Mouse (Mus musculus): ENCODE measurements around the gene Gnat1.

The Gnat1 gene

DNA sequence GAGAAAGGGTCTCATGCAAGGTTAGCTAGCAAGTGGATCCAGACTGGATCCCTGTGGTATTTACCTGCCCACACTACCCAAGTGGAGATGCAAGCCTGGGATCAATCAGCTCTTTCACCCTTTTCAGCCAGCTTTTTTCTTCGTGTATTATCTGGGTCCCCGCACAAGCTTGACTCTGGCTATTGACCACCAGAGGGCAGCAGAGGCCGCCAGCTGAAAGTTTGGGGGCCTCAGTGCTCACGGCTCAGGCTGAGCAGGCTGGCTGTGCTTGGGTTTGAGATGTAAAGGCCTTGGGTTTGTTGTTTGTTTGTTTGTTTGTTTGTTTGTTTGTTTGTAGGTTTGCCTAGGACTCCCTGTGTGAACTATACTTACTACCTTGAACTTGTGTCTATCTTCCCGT lies 33.9 kb downstream of the Gnat1 start:
- peak; percentile 90 for DNase-seq (ENCODE audit: low read depth, low spot score)

DNA sequence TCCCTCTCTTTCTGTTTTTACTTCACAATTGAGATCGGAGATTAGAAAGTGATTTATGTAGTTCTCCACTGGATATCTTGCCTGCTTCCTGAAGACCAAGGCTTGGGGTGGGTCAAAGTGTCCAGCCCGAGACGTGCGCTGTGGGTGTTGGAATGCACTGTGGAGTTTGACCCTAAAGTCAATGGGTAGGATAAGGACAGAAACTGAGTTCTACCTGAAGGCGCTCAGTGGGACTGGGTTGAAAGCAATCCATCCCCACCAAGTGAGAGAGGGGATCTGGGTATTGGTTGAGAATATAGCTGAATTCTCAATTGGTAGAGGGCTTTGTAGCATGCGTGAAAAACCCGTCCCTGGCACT lies 34.4 kb downstream of the Gnat1 start:
- no peak for DNase-seq (ENCODE audit: low read depth, low spot score)

DNA sequence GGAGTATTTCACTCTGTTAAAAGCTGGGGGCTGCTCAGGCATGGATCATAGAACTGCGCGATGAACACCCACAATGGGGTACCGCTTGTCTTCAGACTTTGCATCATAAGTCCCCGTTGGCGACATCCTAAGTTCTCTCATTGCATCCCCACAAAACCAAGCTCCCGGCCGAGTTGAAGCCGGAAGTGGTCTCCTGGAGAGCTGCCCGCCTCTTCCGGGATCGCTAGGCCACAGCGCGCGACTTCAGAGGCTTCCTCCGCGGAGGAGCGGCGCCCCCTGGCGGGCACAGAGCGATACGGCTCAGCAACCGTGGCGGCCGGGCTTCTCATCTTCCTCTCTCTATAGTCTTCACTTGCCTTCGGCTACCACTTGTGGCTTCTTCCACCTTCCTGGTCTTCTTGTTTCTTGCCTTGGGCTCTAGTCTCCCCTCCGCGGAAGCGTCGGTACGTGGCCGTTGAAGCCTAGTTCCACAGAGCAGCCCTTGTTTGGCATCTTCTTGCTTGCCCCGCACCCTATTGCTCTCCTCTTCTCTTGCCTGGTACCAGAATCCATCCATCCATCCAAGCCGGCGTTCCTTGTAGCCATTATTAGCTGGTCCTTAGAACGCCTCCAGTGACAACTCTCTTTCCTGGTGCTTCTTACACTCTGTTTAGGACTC lies 34.9 kb downstream of the Gnat1 start:
- peak; percentile 94 for DNase-seq (ENCODE audit: low read depth, low spot score)

DNA sequence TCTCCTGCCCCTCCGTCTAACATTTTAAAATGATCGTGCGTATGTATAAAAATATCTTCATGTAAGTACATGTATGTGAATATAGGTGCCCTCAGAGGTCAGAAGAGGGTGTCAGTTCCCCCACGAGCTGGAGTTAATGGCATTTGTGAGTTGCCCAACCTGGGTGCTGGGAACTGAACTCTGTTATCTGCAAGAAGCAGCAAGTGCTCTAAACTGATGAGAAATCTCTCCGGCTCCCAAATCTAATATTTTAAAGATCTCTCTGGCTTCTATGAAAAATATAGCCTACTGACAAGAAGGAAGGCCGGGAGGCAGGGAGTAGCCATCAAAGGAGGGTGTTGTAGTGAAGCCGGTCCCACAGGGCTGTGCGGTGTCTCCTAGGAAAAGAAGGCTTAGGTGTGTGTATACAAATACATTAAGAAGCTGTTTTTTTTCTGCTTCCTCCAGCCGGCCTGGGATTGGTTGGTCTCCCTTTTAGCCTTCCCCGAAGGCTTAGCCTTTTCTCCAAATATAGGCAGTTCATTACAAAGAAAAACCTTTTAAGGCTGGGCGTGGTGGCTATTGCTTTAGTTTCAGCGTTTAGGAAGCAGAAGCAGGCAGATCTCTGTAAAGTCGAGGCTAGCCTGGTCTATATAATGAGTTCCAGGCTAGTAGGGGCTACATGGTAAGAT lies 35.8 kb downstream of the Gnat1 start:
- DNase-seq (ENCODE audit: low read depth, low spot score) = no peak

DNA sequence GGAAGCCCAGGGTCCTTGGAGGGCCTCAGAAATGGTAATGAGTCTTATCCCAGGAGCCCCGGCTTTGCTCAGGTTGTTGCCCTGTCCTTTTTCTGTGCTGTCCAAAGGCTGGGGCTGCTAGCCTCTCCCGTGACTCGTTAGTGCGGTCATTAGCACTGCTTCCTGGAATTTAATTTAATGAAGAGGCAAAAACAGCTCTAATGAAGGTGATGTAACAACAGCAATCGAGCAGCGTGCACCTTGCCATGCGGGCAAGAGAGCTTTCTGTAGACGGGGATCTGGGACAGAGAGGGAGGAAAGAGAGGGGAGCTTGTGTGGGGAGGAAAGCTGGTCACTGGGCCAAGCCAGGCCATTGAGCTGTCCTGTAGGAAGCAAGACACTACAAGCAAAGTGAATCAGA lies 37.8 kb downstream of the Gnat1 start:
- no peak for DNase-seq (ENCODE audit: low read depth, low spot score)

DNA sequence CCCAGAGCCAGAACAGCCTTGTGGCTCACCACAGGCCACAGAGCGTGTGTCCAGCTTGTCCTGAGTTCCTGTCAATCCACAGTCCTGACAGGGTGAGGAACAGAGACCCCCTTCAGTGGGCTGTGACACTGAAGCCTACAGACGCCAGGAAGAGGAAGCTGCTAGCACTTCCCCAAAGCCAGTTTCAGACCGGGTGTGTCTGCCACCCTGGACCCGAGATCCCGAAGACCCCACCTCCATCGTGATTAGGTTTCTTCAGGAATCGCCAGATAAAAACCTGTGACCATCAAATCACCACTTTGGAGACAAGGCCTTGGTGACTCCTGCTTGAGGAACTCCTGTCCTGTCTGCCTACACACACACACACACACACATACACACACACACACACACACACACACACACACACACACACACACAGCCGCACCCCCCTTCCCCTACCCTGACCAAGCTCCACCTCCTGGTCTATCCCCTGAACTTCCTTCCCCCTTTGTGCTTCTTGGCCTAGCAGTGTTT lies 39.2 kb downstream of the Gnat1 start:
- DNase-seq (ENCODE audit: low read depth, low spot score) = peak; percentile 90

DNA sequence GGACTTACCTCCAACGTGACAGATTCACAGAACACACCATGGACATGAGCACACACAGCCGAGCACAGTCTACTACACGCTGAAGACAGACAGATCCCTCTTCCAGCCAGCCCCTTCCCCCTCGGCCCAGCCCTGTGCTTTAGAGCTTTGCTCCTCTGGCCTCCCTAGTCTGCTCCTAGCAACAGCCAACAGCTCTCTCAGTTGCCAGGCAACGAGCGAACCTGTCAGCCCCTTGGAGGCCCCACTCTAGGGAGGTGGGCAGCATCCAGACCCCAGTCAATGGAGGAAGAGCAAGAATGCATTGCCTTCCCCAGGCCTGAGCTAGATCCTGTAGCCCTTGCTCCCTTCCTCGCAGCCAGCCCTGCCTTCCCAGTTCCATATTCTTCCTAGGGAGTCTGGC lies 42.4 kb downstream of the Gnat1 start:
- DNase-seq (ENCODE audit: low read depth, low spot score) = no peak

DNA sequence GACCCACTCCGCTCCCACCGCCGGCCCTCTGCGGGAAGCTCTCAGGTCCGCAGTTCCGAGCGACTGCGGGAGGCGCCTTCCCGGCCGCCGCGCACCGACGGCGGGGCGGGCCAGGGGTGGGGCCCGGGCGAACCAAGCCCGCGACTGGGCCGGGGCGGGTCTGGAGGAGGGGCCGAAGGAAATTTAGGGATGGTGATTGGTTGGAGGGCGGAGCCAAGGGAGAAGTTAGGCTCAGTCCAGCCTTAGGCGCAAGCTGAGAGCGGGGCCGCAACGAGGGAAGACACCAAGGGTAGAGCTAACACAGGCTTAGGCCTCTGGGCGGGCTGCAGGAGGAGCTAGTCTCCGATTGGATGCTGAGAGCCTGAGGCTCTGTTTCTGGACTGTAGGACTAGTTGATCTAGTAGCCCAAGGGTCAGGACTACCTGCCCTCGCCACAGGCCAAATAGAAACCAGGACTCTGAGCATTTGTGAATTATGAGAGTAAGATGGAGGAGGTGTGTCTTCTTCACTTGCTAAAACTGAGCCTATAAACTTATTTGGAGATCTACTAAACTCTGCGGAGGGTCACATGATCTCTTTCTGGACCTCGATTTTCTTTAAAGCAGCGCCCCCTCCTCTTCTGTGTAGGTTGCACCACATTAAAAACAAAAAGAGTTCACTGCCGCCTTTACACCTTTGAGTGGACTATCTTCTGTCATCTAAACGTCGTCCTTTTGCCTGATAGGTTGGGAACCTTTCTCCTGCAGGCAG lies 44.1 kb downstream of the Gnat1 start, which contains the start of gene Gnai2:
Gene Gnai2 (minus strand): TSS at position 89 of the 750 bp plus-strand sequence.
- DNase-seq (ENCODE audit: low read depth, low spot score) = peak; percentile 97

DNA sequence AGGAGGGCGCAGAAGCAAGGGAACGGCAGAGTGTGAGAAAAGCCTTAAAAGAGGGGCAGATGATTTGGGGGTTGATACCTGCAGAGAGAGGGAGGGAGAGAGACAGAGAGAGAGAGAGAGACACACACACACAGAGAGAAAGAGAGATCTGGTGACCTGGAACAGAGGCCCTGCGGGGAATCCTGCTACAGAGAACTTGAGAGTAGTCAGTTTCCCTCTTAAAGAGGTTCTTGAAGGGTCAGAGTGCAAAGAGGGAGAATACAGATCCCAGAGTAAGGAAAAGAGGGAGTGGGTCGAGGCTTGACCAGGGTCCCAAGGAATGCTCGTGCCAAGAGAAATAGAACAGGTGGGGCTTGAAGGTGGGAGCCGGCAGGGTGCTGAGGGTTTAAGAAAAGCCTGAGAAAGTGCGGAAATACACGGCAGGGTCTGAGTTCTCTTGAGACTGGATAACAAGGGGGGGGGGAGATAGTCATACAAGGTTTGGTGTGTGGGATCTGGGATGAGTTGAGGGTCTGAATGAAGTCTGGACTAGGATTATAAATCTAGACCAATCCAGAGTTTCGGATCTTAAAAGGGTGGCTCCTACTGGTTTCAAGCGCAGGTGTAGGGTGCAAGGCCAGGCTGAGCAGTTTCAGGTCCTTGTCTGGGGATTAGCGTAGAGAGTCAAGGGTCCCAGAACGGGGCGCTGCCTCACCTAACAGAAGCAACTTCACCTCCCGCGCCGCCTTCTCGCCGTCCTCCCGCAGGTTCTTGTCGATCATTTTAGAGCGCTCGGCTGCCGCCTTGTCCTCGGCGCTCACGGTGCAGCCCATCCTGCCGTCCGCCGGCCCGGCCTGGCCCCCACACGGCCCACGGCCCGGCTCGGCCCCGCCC lies 44.9 kb downstream of the Gnat1 start:
- no peak for DNase-seq (ENCODE audit: low read depth, low spot score)

DNA sequence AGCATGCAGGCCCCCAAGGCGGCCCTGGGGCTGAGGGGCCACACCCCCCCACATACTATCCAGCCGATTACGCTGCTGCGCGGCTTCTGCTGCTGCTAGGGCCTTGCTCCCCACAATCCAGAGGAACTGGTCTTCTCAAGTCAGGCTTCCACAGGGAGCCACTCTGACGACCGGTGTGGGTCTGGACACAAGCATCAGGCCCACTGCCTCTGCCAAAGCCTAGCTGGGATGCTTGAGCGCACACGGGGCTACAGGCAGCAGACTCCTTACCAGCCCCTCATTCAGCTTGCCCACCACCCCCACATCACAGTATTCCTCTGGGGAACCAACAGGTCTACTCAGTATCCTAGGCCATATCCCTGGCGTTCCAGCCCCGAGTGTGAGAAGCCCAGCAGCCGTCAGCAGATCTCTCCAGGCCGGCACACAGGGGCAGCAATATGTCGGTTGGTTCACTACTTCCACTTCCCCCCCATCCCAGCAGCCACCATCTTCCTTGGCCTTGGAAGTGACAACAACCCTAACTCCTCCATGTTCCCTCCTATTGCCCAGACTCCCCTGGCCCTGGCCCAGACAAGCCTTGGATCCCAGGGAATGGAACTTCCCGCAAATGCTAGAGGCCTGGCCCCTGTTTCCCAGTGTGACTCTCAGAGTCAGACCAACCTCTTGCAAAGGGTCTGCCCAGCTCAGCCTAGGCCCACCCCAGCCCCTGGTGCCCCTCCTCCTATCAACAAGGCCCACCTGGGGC lies 45.7 kb downstream of the Gnat1 start:
- DNase-seq (ENCODE audit: low read depth, low spot score) = peak; percentile 77

DNA sequence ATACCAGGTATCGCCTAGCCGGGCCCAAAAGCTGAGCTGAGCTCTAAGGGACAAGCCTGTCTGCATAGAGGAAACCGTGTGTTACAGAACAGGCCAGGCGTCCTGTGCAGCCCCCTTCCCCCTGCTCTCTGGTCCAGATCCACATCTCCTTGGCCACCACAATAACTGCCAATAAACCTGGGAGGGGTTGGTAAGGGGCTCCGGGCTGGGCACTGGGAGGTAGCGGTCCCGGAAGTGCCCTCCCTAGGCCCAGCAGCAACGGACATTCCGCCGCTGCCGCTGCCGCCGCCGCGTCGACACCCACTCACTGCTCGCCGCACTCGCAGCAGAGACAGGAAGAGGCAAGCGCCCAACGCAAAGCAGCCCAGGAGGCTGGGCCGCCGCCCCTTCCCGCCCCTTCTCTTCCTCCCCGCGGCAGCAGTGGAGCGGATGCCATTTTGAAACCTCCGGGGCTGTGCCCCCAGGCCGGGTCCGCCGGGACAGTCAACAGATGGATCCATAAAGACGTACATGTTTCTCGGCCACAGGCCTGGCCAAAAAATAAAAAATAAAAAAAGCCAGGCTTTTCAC lies 46.3 kb downstream of the Gnat1 start:
- DNase-seq (ENCODE audit: low read depth, low spot score) = peak; percentile 91

DNA sequence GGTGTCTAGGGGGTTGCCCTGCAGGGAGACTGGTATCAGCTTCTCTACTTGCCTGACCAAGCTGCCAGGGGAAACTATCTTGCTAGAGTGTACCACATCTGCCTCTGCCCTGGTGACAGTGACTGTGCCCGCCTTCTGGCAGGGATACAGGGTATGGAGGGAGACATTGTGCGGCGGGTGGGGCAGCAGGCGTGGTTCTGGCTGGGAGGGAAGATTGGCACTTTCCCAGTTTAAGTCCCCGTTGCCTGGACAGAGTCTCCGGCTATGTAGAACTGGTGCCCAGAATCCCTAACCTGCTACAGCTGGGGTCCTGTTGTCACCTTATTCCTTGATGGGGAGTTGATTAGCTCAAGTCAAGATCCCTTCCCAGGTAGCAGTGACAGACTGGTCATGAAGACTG lies 47.0 kb downstream of the Gnat1 start:
- no peak for DNase-seq (ENCODE audit: low read depth, low spot score)

DNA sequence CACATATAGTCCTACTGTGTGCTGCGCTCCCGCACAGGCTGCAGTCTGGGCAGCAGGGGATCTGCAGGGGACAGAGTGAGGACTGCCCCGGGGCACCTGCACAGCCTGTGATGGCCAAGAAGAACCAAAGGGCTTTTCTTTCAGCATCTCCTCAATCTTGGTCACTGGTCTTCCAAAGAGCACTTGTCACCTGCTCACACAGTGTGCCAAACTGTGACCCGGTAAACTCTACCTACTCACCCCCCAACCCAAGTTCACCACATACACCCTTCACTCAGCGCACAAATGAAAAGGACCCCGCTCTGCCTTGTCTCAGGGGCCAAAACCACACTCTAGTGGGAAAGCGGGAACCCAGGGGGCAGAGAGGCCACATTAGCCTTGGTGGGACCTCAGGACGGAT lies 47.7 kb downstream of the Gnat1 start:
- DNase-seq (ENCODE audit: low read depth, low spot score) = no peak

DNA sequence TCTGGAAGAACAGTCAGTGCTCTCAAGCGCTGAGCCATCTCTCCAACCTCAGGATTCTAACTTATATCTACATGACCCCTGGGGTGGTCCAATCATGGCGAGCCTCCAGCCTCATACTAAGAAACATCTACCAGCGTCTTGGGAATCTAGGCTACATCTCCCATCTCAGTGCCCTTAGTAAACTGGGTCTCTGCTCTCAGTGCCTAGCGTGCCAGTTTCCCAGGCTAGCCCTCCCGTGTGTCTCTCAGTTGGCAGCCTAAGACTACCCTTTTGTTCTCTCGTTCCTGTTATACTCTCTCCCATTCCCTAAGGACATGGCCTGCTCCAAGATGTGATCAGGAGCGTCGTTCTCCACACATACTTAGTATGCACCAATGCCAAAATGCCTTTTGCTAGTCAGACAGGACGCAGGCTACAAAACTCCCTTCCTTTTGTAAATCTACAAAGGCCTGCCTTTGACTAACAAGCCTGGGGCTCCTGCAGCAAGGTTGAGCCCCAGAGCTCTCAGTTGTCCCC lies 48.1 kb downstream of the Gnat1 start:
- DNase-seq (ENCODE audit: low read depth, low spot score) = no peak

DNA sequence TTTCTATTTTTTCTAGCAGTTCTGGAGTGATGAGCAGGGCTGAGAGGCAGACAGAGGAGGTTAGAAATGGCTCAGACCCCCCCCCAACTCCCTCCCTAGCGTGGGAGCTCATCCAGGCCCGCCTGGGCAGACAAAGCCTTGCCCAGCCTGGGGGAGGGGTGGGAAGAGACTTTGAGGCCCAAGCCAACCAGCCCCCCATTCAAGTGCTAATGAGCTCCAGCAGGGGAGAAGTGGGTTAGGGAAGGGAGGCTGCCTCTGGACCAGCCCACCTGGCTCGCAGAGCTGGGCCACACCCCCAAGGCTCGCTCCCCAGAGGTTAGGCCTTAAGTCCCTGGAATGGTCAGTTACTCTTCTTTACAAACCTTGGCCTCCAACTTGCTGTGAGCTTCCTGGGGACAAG lies 48.9 kb downstream of the Gnat1 start:
- peak; percentile 29 for DNase-seq (ENCODE audit: low read depth, low spot score)

DNA sequence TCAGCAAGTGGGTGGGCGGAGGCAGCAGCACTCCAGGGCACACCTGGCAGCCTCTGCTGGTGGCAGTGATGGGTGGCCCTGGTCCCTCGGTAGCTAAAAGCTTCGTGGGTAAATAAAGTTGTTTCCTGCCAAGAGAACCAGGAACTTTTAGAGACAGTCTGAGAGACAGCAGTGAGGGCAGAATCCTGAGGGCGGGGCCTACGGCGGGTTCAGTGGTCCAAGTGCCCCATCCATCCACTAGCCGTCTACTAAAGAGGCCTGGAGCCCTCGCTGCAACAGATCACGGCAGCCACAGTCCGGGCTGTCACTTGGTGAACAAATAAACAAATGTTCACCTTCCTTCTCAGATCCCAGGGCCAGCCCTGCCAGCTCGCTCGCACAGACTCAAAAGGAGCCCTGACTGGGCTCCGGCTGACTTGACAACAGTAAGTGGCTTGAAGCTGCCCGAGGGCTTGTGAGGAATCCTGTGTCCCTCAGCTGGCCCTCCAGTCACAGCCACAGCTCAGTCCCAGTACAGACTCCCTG lies 49.5 kb downstream of the Gnat1 start:
- peak; percentile 26 for DNase-seq (ENCODE audit: low read depth, low spot score)

DNA sequence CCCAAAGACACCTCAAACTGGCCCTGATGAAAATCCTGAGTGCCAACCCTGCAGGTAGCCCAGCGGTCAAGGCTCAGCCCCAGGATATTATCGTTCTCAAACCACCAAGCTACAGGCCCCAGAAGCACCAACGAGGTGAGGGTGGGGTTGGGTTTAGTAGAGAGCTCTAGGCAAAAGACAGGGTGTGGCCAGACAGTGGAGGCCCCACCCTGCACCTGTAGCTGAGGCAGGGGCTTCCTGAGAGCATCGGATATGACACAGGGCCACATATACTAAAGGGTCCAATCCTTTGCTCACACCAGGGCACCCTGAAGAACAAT lies 50.1 kb downstream of the Gnat1 start:
- no peak for DNase-seq (ENCODE audit: low read depth, low spot score)

DNA sequence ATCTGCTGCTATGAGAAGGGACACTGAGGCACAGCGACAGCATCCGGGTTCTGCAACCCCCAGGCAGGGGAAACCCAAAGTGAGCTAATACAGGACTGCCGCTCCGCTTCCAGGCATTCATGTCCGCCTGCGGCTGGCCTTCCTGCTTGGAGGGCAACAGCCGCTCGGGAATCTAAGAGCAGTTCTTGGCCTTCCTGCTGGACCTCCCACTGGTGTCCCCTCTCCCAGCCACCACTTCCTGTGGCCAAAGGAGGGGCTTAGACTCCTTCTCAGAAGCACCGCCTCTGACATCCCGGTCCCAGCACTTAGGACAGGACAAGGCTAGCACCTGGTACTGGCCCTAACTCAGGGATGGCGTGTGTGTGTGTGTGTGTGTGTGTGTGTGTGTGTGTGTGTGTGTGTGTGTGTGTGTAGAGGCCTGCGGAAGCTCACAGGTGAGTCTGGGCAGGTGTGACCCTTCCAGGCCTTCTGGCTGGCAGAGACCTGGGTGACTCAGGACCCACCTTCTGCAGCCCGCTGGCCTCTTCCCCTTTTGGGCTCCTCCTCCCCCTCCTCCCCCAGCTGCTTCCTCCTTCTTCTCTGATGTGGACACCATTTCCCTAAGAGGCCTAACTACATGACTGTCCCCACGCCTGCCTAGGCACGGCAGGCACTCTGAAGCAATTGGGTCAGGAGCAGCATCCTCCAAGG lies 50.6 kb downstream of the Gnat1 start:
- DNase-seq (ENCODE audit: low read depth, low spot score) = peak; percentile 89

DNA sequence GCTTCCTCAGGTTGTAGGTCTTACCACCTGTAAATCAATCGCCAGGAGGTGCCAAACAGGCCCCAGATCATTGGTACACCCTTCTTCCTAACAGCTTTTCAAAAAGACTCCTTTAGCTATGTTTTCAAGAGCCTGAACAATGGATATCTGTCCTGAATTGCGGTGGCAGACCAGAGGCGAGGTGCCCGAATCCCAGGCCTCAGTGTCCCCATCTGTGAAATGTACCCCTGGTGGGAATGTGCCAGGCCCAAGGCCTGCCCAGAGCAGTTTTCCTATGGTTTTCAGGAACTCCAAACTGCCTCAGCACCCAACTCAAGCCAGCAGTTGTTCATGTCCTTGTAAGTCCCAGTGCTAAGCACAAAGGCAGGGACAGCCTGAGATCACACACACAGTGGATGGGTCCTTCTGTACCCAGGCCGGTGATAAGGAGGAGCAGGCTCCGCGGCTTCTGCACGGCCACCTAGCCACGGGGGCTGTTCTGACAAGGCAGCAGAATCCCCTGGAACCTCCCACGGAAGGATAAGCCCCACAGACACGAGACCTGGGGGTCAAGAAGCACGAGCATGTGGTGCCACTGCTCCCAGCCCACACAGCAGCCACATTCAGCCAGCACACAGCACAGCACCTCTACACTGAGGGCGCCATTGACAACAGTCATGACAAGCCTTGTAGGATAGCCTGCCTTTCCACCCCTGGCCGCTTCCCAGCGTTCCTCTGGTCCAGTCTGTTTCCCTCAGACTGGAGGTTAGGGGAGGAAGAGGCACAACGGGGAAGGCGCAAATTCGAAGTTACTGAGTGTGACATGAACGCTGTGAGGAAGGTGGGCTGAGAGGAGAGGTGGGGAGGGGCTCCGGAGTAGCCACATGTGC lies 51.9 kb downstream of the Gnat1 start:
- DNase-seq (ENCODE audit: low read depth, low spot score) = no peak

Measured in A20 (cell line).